Mouse (Mus musculus): ENCODE measurements around the gene Ddx54. TPM values are rescaled to one million over a fixed set of nuclear protein-coding genes. Genes with fewer than 3 reads are reported as not detected.

Gene Ddx54
- 27.1 and 30.7 TPM in 2 replicates for polyA plus RNA-seq (2014; fragmentation: Nextera tagmentation; extraction: Ambion mirVana)

GRCm38 (mm10) chr5:120612442-120612821, at the start of gene Ddx54, which contains the start of gene Rita1:
Gene Ddx54 (plus strand): TSS chr5:120612739.
Gene Rita1 (minus strand): TSS chr5:120612589.
- Histone ChIP-seq H3K9me3 (ENCODE audit: control insufficient read depth, low read depth, low read length) (no peaks in the 10 kb centered on the region), H3K4me2 (replicated peaks; ENCODE audit: low read depth, low read length) (peak within 1 kb of the TSS; percentile 92), H3K4me3 (ENCODE audit: low read depth, low read length) (peak within 1 kb of the TSS; percentile 57), H3K36me3 (ENCODE audit: control insufficient read depth, insufficient read depth, low read length) (peaks cover 5% of the 10 kb centered on the region; the same call in 1 of the 2 replicates), H3K27me3 (ENCODE audit: control insufficient read depth, insufficient read depth, low read length) (no peaks in the 10 kb centered on the region), H3K27ac (ENCODE audit: low read length) (peak within 1 kb of the TSS; percentile 66; the same call in 1 of the 2 replicates), H3K4me1 (ENCODE audit: control insufficient read depth, insufficient read depth, low read length) (peaks cover 12% of the 10 kb centered on the region), H3K9ac (replicated peaks; ENCODE audit: low read depth, low read length) (peak within 1 kb of the TSS; percentile 67)
- WGBS: under 1% methylated on average over 22 of the region's 22 CpGs
- peak; percentile 84 for ATAC-seq (ENCODE audit: insufficient number of reproducible peaks, insufficient read depth, low FRiP score, low read depth)

- H3K36me3 ChIP-seq (ENCODE audit: control insufficient read depth, insufficient read depth, low read length): no peaks in the 10 kb centered on the region
- H3K27me3 ChIP-seq (ENCODE audit: control insufficient read depth, insufficient read depth, low read length): no peaks in the 10 kb centered on the region
- peaks cover 70% of the 10 kb centered on the region for H3K4me1 ChIP-seq (ENCODE audit: control insufficient read depth, insufficient read depth, low read length)
- H3K9me3 ChIP-seq (ENCODE audit: control insufficient read depth, low read depth, low read length): no peaks in the 10 kb centered on the region
- peak; percentile 62 for ATAC-seq (ENCODE audit: insufficient number of reproducible peaks, insufficient read depth, low FRiP score, low read depth)
- peak overlapping the region; percentile 91 for H3K27ac ChIP-seq (ENCODE audit: low read length)
- no peak overlapping the region for H3K4me3 ChIP-seq (ENCODE audit: low read depth, low read length)
- H3K9ac ChIP-seq (replicated peaks; ENCODE audit: low read depth, low read length): no peak overlapping the region
- WGBS: 24% methylated on average over 28 of the region's 28 CpGs
- H3K4me2 ChIP-seq (replicated peaks; ENCODE audit: low read depth, low read length): peak overlapping the region; percentile 23; the same call in 1 of the 2 replicates
These were observed 49.3 kb upstream of the Ddx54 start for GRCm38 (mm10) chr5:120562956-120563913.

- no peak overlapping the region for H3K4me3 ChIP-seq (ENCODE audit: low read depth, low read length)
- peak overlapping the region; percentile 73; the same call in 1 of the 2 replicates for H3K27ac ChIP-seq (ENCODE audit: low read length)
- H3K9me3 ChIP-seq (ENCODE audit: control insufficient read depth, low read depth, low read length): no peaks in the 10 kb centered on the region
- ATAC-seq (ENCODE audit: insufficient number of reproducible peaks, insufficient read depth, low FRiP score, low read depth): no peak
- H3K9ac ChIP-seq (replicated peaks; ENCODE audit: low read depth, low read length): no peak overlapping the region
- H3K36me3 ChIP-seq (ENCODE audit: control insufficient read depth, insufficient read depth, low read length): no peaks in the 10 kb centered on the region
- H3K4me2 ChIP-seq (replicated peaks; ENCODE audit: low read depth, low read length): no peak overlapping the region
- peaks cover 76% of the 10 kb centered on the region for H3K4me1 ChIP-seq (ENCODE audit: control insufficient read depth, insufficient read depth, low read length)
- WGBS: 29% methylated on average over 4 of the region's 4 CpGs
- no peaks in the 10 kb centered on the region for H3K27me3 ChIP-seq (ENCODE audit: control insufficient read depth, insufficient read depth, low read length)
These were observed 48.6 kb upstream of the Ddx54 start for GRCm38 (mm10) chr5:120563914-120564311.

GRCm38 (mm10) chr5:120565171-120565905, 47.2 kb upstream of the Ddx54 start:
- 38% methylated on average over 15 of the region's 15 CpGs for WGBS
- Histone ChIP-seq H3K4me2 (replicated peaks; ENCODE audit: low read depth, low read length) (no peak overlapping the region), H3K9me3 (ENCODE audit: control insufficient read depth, low read depth, low read length) (no peaks in the 10 kb centered on the region), H3K4me1 (ENCODE audit: control insufficient read depth, insufficient read depth, low read length) (peaks cover 80% of the 10 kb centered on the region), H3K9ac (replicated peaks; ENCODE audit: low read depth, low read length) (no peak overlapping the region), H3K27me3 (ENCODE audit: control insufficient read depth, insufficient read depth, low read length) (no peaks in the 10 kb centered on the region), H3K36me3 (ENCODE audit: control insufficient read depth, insufficient read depth, low read length) (no peaks in the 10 kb centered on the region), H3K4me3 (ENCODE audit: low read depth, low read length) (no peak overlapping the region), H3K27ac (ENCODE audit: low read length) (peak overlapping the region; percentile 66)
- ATAC-seq (ENCODE audit: insufficient number of reproducible peaks, insufficient read depth, low FRiP score, low read depth): no peak

GRCm38 (mm10) chr5:120566101-120566500, 46.4 kb upstream of the Ddx54 start:
- Histone ChIP-seq H3K4me2 (replicated peaks; ENCODE audit: low read depth, low read length) (no peak overlapping the region), H3K36me3 (ENCODE audit: control insufficient read depth, insufficient read depth, low read length) (no peaks in the 10 kb centered on the region), H3K27ac (ENCODE audit: low read length) (peak overlapping the region; percentile 66), H3K4me1 (ENCODE audit: control insufficient read depth, insufficient read depth, low read length) (peaks cover 79% of the 10 kb centered on the region), H3K9me3 (ENCODE audit: control insufficient read depth, low read depth, low read length) (no peaks in the 10 kb centered on the region), H3K4me3 (ENCODE audit: low read depth, low read length) (no peak overlapping the region), H3K9ac (replicated peaks; ENCODE audit: low read depth, low read length) (no peak overlapping the region), H3K27me3 (ENCODE audit: control insufficient read depth, insufficient read depth, low read length) (no peaks in the 10 kb centered on the region)
- no peak for ATAC-seq (ENCODE audit: insufficient number of reproducible peaks, insufficient read depth, low FRiP score, low read depth)
- WGBS: 70% methylated on average over 5 of the region's 5 CpGs

GRCm38 (mm10) chr5:120566681-120567252, 45.8 kb upstream of the Ddx54 start:
- Histone ChIP-seq H3K4me1 (ENCODE audit: control insufficient read depth, insufficient read depth, low read length) (peaks cover 83% of the 10 kb centered on the region), H3K4me2 (replicated peaks; ENCODE audit: low read depth, low read length) (no peak overlapping the region), H3K9me3 (ENCODE audit: control insufficient read depth, low read depth, low read length) (no peaks in the 10 kb centered on the region), H3K27ac (ENCODE audit: low read length) (peak overlapping the region; percentile 70; the same call in 1 of the 2 replicates), H3K27me3 (ENCODE audit: control insufficient read depth, insufficient read depth, low read length) (no peaks in the 10 kb centered on the region), H3K9ac (replicated peaks; ENCODE audit: low read depth, low read length) (no peak overlapping the region), H3K36me3 (ENCODE audit: control insufficient read depth, insufficient read depth, low read length) (no peaks in the 10 kb centered on the region), H3K4me3 (ENCODE audit: low read depth, low read length) (no peak overlapping the region)
- 62% methylated on average over 9 of the region's 9 CpGs for WGBS
- no peak for ATAC-seq (ENCODE audit: insufficient number of reproducible peaks, insufficient read depth, low FRiP score, low read depth)

GRCm38 (mm10) chr5:120567253-120567701, 45.3 kb upstream of the Ddx54 start:
- Histone ChIP-seq H3K27ac (ENCODE audit: low read length) (peak overlapping the region; percentile 70), H3K9me3 (ENCODE audit: control insufficient read depth, low read depth, low read length) (no peaks in the 10 kb centered on the region), H3K36me3 (ENCODE audit: control insufficient read depth, insufficient read depth, low read length) (no peaks in the 10 kb centered on the region), H3K27me3 (ENCODE audit: control insufficient read depth, insufficient read depth, low read length) (no peaks in the 10 kb centered on the region), H3K4me1 (ENCODE audit: control insufficient read depth, insufficient read depth, low read length) (peaks cover 83% of the 10 kb centered on the region), H3K9ac (replicated peaks; ENCODE audit: low read depth, low read length) (no peak overlapping the region), H3K4me3 (ENCODE audit: low read depth, low read length) (no peak overlapping the region), H3K4me2 (replicated peaks; ENCODE audit: low read depth, low read length) (no peak overlapping the region)
- no peak for ATAC-seq (ENCODE audit: insufficient number of reproducible peaks, insufficient read depth, low FRiP score, low read depth)
- WGBS: 30% methylated on average over 21 of the region's 21 CpGs

GRCm38 (mm10) chr5:120567761-120568211, 44.8 kb upstream of the Ddx54 start:
- no peak for ATAC-seq (ENCODE audit: insufficient number of reproducible peaks, insufficient read depth, low FRiP score, low read depth)
- WGBS: 58% methylated on average over 14 of the region's 14 CpGs
- peak overlapping the region; percentile 70 for H3K27ac ChIP-seq (ENCODE audit: low read length)
- no peaks in the 10 kb centered on the region for H3K9me3 ChIP-seq (ENCODE audit: control insufficient read depth, low read depth, low read length)
- no peak overlapping the region for H3K4me2 ChIP-seq (replicated peaks; ENCODE audit: low read depth, low read length)
- no peak overlapping the region for H3K4me3 ChIP-seq (ENCODE audit: low read depth, low read length)
- H3K4me1 ChIP-seq (ENCODE audit: control insufficient read depth, insufficient read depth, low read length): peaks cover 81% of the 10 kb centered on the region
- H3K36me3 ChIP-seq (ENCODE audit: control insufficient read depth, insufficient read depth, low read length): no peaks in the 10 kb centered on the region
- H3K9ac ChIP-seq (replicated peaks; ENCODE audit: low read depth, low read length): no peak overlapping the region
- no peaks in the 10 kb centered on the region for H3K27me3 ChIP-seq (ENCODE audit: control insufficient read depth, insufficient read depth, low read length)

Measured in stomach, embryonic 14.5 days (tissue).